Mouse (Mus musculus): ENCODE results near the gene Prpf40a. TPM values are rescaled to one million over a fixed set of nuclear protein-coding genes. Genes with fewer than 3 reads are reported as not detected.
A peak's percentile ranks its signal among the peaks of the same experiment; 100 is the strongest.

Gene Prpf40a
- polyA plus RNA-seq, 1 experiment from 2014 or later, result 142 TPM

GRCm38 (mm10) chr2:53101885-53102740, 89.0 kb downstream of the Prpf40a start:
- Histone ChIP-seq H3K4me1 (no peaks in the 10 kb centered on the region), H3K36me3 (peaks cover 49% of the 10 kb centered on the region), H3K27me3 (replicated peaks) (no peaks in the 10 kb centered on the region), H3K9ac (no peak overlapping the region), H3K4me3 (no peak overlapping the region), H3K4me2 (replicated peaks) (no peak overlapping the region), H3K27ac (no peak overlapping the region), H3K9me3 (no peaks in the 10 kb centered on the region)
- 89% methylated on average over 11 of the region's 11 CpGs for WGBS
- ATAC-seq (ENCODE audit: low FRiP score, low read depth), result no peak

- no peaks in the 10 kb centered on the region for H3K4me1 ChIP-seq
- no peak overlapping the region for H3K4me3 ChIP-seq
- H3K9ac ChIP-seq, result no peak overlapping the region
- no peak overlapping the region for H3K4me2 ChIP-seq (replicated peaks)
- H3K27me3 ChIP-seq (replicated peaks), result no peaks in the 10 kb centered on the region
- H3K27ac ChIP-seq, result no peak overlapping the region
- no peak for ATAC-seq (ENCODE audit: low FRiP score, low read depth)
- H3K36me3 ChIP-seq, result peaks cover 30% of the 10 kb centered on the region; the same call in 1 of the 2 replicates
- no peaks in the 10 kb centered on the region for H3K9me3 ChIP-seq
- WGBS, result 29% methylated on average over 2 of the region's 2 CpGs
These were observed 91.0 kb downstream of the Prpf40a start for GRCm38 (mm10) chr2:53100093-53100492.

GRCm38 (mm10) chr2:53095489-53095888, 95.6 kb downstream of the Prpf40a start:
- Histone ChIP-seq H3K4me2 (replicated peaks) (no peak overlapping the region), H3K36me3 (peaks cover 3% of the 10 kb centered on the region; the same call in 1 of the 2 replicates), H3K9me3 (no peaks in the 10 kb centered on the region), H3K4me3 (no peak overlapping the region), H3K27ac (no peak overlapping the region), H3K9ac (no peak overlapping the region), H3K4me1 (no peaks in the 10 kb centered on the region), H3K27me3 (replicated peaks) (no peaks in the 10 kb centered on the region)
- WGBS, result 96% methylated on average over 3 of the region's 3 CpGs
- no peak for ATAC-seq (ENCODE audit: low FRiP score, low read depth)

- no peak overlapping the region for H3K27ac ChIP-seq
- no peak overlapping the region for H3K9ac ChIP-seq
- no peak overlapping the region for H3K4me2 ChIP-seq (replicated peaks)
- H3K36me3 ChIP-seq, result peaks cover 6% of the 10 kb centered on the region; the same call in 1 of the 2 replicates
- no peak for ATAC-seq (ENCODE audit: low FRiP score, low read depth)
- no peaks in the 10 kb centered on the region for H3K27me3 ChIP-seq (replicated peaks)
- 92% methylated on average over 9 of the region's 9 CpGs for WGBS
- no peaks in the 10 kb centered on the region for H3K4me1 ChIP-seq
- H3K4me3 ChIP-seq, result no peak overlapping the region
- H3K9me3 ChIP-seq, result no peaks in the 10 kb centered on the region
These were observed 96.1 kb downstream of the Prpf40a start for GRCm38 (mm10) chr2:53095031-53095430.

GRCm38 (mm10) chr2:53088744-53089143, 102.3 kb downstream of the Prpf40a start:
- 0 out of 2 replicates have a peak, but pooled peaks cover 3% of the 10 kb centered on the region for H3K36me3 ChIP-seq
- no peak overlapping the region for H3K27ac ChIP-seq
- no peak overlapping the region for H3K9ac ChIP-seq
- 90% methylated on average over 3 of the region's 3 CpGs for WGBS
- H3K4me3 ChIP-seq, result no peak overlapping the region
- ATAC-seq (ENCODE audit: low FRiP score, low read depth), result no peak
- H3K27me3 ChIP-seq (replicated peaks), result no peaks in the 10 kb centered on the region
- H3K9me3 ChIP-seq, result no peaks in the 10 kb centered on the region
- H3K4me2 ChIP-seq (replicated peaks), result no peak overlapping the region
- H3K4me1 ChIP-seq, result no peaks in the 10 kb centered on the region

GRCm38 (mm10) chr2:53085617-53086202, 105.4 kb downstream of the Prpf40a start:
- no peaks in the 10 kb centered on the region for H3K27me3 ChIP-seq (replicated peaks)
- 0 out of 2 replicates have a peak, but pooled peaks cover 3% of the 10 kb centered on the region for H3K36me3 ChIP-seq
- H3K4me2 ChIP-seq (replicated peaks), result no peak overlapping the region
- H3K4me3 ChIP-seq, result no peak overlapping the region
- H3K4me1 ChIP-seq, result peaks cover 7% of the 10 kb centered on the region; the same call in 1 of the 2 replicates
- no peak overlapping the region for H3K27ac ChIP-seq
- WGBS, result 61% methylated on average over 9 of the region's 9 CpGs
- peak; percentile 37; the same call in 1 of the 2 replicates for ATAC-seq (ENCODE audit: low FRiP score, low read depth)
- no peak overlapping the region for H3K9ac ChIP-seq
- H3K9me3 ChIP-seq, result no peaks in the 10 kb centered on the region

Other genes starting within 250 kb of the Prpf40a start
- 43.7 and 46.4 TPM in 2 replicates for gene Arl6ip6, start 442 bp upstream of the Prpf40a start, polyA plus RNA-seq (2016; fragmentation: Nextera tagmentation; extraction: Ambion mirVana)

All from neural tube, embryonic 12.5 days (tissue).